Mouse (Mus musculus) megakaryocyte, adult 5-6 weeks (primary cell): Measurements from ENCODE around the gene Tmem235. TPM values are rescaled to one million over a fixed set of nuclear protein-coding genes. Genes with fewer than 3 reads are reported as not detected.

ENCODE experiments used
- ATAC-seq: 2 replicates; pipeline ENCODE4 v1.8.0; 2016; ENCODE audit warnings: mild to moderate bottlenecking, inconsistent platforms; ENCODE audit not compliant: poor library complexity, severe bottlenecking
- total RNA-seq, 2 experiments: library from RNA; stranded (forward) in 1 of 2; stranded (reverse) in 1 of 2; fragments of 153-499, 151-499 nt in 1 of 2; fragments of 221-1000, 200-1000 nt in 1 of 2; gene quantifications; 2 replicates each; pipeline versions ENCODE4 v1.2.3 to v1.2.4; 2015 to 2017

Tmem235 gene
- total RNA-seq, 2 experiments from 2014 or later, result not detected

GRCm38 (mm10) chr11:117890519-117891282 is 30.1 kb downstream of the Tmem235 start:
- ATAC-seq, result no peak

- no peak for ATAC-seq
Measured at GRCm38 (mm10) chr11:117891581-117892175, 31.1 kb downstream of the Tmem235 start.

GRCm38 (mm10) chr11:117892199-117892598 is 31.6 kb downstream of the Tmem235 start:
- ATAC-seq, result no peak

- no peak for ATAC-seq
Measured at GRCm38 (mm10) chr11:117894676-117895075, 34.1 kb downstream of the Tmem235 start.

GRCm38 (mm10) chr11:117896533-117896932 is 36.0 kb downstream of the Tmem235 start:
- no peak for ATAC-seq

- ATAC-seq, result no peak
Measured at GRCm38 (mm10) chr11:117902282-117902681, 41.7 kb downstream of the Tmem235 start.

GRCm38 (mm10) chr11:117904442-117904841 is 43.9 kb downstream of the Tmem235 start:
- no peak for ATAC-seq

- no peak for ATAC-seq
Measured at GRCm38 (mm10) chr11:117909337-117909736, 48.8 kb downstream of the Tmem235 start.

- ATAC-seq, result peak; percentile 94
Measured at GRCm38 (mm10) chr11:117912684-117913352, 52.3 kb downstream of the Tmem235 start.

GRCm38 (mm10) chr11:117914531-117914930 is 54.0 kb downstream of the Tmem235 start:
- ATAC-seq, result no peak

Other genes starting within 250 kb of the Tmem235 start
- 16.3 and 19.1 TPM in 2 replicates for gene Tnrc6c, start 206.5 kb upstream of the Tmem235 start, total RNA-seq (2015)
- 17.9 and 20.4 TPM in 2 replicates for gene Tnrc6c, start 206.5 kb upstream of the Tmem235 start, total RNA-seq (2017)
- 8.6 and 11.7 TPM in 2 replicates for gene Tmc8, start 78.7 kb upstream of the Tmem235 start, total RNA-seq (2015)
- 4.3 and 7.4 TPM in 2 replicates for gene Tmc8, start 78.7 kb upstream of the Tmem235 start, total RNA-seq (2017)
- gene Tmc6, start 78.6 kb upstream of the Tmem235 start, total RNA-seq (2015), result 74.3 and 79.6 TPM in 2 replicates
- gene Tmc6, start 78.6 kb upstream of the Tmem235 start, total RNA-seq (2017), result 17.4 and 18.5 TPM in 2 replicates
- 0.60 TPM in 1 of 2 replicates, not detected in the other for gene 6030468B19Rik, start 63.1 kb upstream of the Tmem235 start, total RNA-seq (2015)
- gene 6030468B19Rik, start 63.1 kb upstream of the Tmem235 start, total RNA-seq (2017), result 0.53 TPM in 1 of 2 replicates, not detected in the other
- 1.1 and 2.2 TPM in 2 replicates for gene Gm20708, start 51.1 kb upstream of the Tmem235 start, total RNA-seq (2015)
- 1.1 TPM in 1 of 2 replicates, not detected in the other for gene Gm20708, start 51.1 kb upstream of the Tmem235 start, total RNA-seq (2017)
- 225 and 241 TPM in 2 replicates for gene Syngr2, start 51.1 kb upstream of the Tmem235 start, total RNA-seq (2015)
- gene Syngr2, start 51.1 kb upstream of the Tmem235 start, total RNA-seq (2017), result 163 and 176 TPM in 2 replicates
- gene Afmid, start 34.8 kb upstream of the Tmem235 start, total RNA-seq (2015), result 2.4 and 3.0 TPM in 2 replicates
- 2.8 and 4.7 TPM in 2 replicates for gene Afmid, start 34.8 kb upstream of the Tmem235 start, total RNA-seq (2017)
- 126 and 127 TPM in 2 replicates for gene Tk1, start 34.7 kb upstream of the Tmem235 start, total RNA-seq (2015)
- 60.0 and 73.7 TPM in 2 replicates for gene Tk1, start 34.7 kb upstream of the Tmem235 start, total RNA-seq (2017)
- gene Birc5, start 11.5 kb upstream of the Tmem235 start, total RNA-seq (2015), result 220 and 258 TPM in 2 replicates
- 232 and 240 TPM in 2 replicates for gene Birc5, start 11.5 kb upstream of the Tmem235 start, total RNA-seq (2017)
- 1.4 and 1.8 TPM in 2 replicates for gene Tha1, start 12.7 kb downstream of the Tmem235 start, total RNA-seq (2015)
- 0.89 and 1.1 TPM in 2 replicates for gene Tha1, start 12.7 kb downstream of the Tmem235 start, total RNA-seq (2017)
- 2.0 and 3.1 TPM in 2 replicates for gene Socs3, start 109.3 kb downstream of the Tmem235 start, total RNA-seq (2015)
- 3.2 and 5.1 TPM in 2 replicates for gene Socs3, start 109.3 kb downstream of the Tmem235 start, total RNA-seq (2017)
- gene Pgs1, start 125.5 kb downstream of the Tmem235 start, total RNA-seq (2015), result 18.7 and 22.4 TPM in 2 replicates
- gene Pgs1, start 125.5 kb downstream of the Tmem235 start, total RNA-seq (2017), result 26.7 and 27.2 TPM in 2 replicates